Mouse (Mus musculus) 3134 (cell line): Measurements from ENCODE around the gene Efna3.

Experiments used
- DNase-seq: peaks from one replicate; pipeline ENCODE4 v3.0.0-alpha.2; 2011; ENCODE audit warnings: low spot score; ENCODE audit not compliant: insufficient read length; ENCODE audit errors: extremely low read depth

The Efna3 gene

GRCm38 (mm10) chr3:89322514-89323165 lies at the start of gene Efna3:
TSS of gene Efna3 (minus strand) at chr3:89322965.
- peak; percentile 83 for DNase-seq

DNA sequence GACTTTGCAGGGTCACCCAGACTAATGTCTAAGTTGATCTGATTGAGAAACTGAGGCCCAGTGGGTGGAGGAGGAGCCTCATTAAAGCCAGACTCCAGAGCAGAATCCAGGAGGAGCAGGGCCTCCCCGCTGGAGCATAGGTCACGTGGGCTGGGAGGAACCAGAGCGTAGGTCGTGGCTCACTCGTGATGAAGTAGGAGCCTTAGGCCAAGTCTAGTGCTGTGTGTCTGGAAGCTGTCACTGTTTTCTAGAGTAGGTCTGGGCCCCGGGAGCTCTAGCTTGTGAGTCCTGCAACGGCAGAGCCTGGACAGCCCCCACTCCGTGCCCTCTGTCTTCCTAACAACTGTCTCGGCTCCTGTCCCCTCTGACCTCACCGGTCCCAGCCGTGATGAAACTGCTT lies 44.6 kb upstream of the Efna3 start:
- no peak for DNase-seq

GRCm38 (mm10) chr3:89365486-89366414 lies 43.0 kb upstream of the Efna3 start:
- no peak for DNase-seq

- DNase-seq = no peak
These were observed 42.4 kb upstream of the Efna3 start, which contains the start of gene Dcst1 for GRCm38 (mm10) chr3:89365153-89365485. TSS of gene Dcst1 (minus strand) at chr3:89365253.

DNA sequence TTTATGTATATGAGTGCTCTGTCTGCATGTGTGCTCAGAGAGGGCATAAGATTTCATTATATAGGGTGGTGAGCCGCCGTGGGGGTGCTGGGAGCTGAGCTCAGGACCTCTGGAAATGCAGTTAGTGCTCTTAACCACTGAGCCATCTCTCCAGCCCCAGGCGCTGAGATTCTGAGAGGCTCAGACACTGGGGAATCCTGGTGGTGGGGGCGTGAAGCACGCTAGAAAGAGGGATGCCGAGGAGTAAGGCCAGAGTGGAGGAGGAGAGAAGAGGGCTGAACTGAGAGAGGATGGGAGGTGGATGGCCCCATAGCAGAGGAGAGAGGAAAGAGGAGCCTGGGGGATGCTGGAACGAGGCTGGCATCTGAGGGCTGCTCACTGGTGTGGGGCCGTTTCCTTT lies 41.9 kb upstream of the Efna3 start:
- no peak for DNase-seq

DNA sequence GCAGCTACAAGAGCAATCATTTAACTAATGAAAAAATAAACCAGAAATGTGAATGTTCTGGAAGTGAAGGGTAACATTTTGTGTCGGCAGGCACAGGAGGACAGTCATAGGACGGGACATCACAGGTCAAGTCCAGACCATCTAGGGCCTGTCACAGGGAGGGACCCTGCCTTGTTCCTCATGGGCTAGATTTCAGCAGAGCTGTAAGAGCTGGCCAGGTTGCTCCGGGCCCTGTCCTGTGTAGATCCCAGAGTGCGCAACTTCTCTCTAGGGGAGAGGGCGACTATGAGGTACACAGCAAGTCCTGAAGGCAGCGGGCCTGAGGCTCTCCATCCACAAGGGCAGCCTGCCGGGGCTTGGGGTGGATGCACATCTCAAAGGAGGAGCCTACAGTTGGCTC lies 38.9 kb upstream of the Efna3 start, which contains the start of gene Dcst2:
TSS of gene Dcst2 (plus strand) at position 301 of the 400 bp plus-strand sequence.
- DNase-seq = no peak

DNA sequence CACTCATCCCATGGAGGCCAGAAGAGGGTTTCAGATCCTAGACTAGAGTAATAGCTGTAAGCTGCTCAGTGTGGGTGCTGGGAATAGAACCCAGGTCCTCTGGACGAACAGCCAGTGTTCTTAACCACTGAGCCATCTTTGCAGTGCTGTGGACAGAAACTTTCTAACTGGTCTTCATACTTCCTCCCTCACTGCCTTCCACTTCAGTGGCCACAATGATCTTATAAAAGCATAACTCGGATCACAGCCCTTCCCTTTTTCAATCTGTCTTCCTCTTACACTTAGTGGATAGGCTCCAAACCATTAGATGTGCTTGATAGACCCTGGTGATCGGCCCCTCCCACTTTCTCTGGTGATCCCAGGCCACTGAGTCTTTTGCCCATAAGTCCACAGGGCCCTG lies 37.5 kb upstream of the Efna3 start:
- no peak for DNase-seq

GRCm38 (mm10) chr3:89359630-89360029 lies 36.9 kb upstream of the Efna3 start:
- DNase-seq = peak; percentile 67

DNA sequence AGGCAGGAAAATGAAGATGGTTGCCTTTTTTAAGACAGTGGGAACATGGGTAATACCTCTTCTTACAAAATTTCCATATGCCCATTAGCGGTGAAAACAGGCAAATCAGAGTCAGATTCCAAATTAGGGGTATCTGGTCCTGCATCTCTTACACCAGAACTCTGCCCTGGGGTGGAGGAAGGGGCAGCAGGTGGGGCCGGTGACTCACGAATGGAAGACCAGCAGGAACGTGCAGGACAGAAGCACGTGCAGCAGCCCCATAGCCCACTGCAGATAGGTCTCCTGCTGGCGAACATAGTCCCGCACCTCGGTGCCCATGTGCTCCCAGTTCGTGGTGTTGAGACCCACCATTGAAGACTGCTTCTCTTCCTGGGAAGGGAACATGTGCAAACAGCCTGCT lies 33.3 kb upstream of the Efna3 start:
- DNase-seq = no peak

- DNase-seq = no peak
These were observed 32.7 kb upstream of the Efna3 start for GRCm38 (mm10) chr3:89355512-89355902.

DNA sequence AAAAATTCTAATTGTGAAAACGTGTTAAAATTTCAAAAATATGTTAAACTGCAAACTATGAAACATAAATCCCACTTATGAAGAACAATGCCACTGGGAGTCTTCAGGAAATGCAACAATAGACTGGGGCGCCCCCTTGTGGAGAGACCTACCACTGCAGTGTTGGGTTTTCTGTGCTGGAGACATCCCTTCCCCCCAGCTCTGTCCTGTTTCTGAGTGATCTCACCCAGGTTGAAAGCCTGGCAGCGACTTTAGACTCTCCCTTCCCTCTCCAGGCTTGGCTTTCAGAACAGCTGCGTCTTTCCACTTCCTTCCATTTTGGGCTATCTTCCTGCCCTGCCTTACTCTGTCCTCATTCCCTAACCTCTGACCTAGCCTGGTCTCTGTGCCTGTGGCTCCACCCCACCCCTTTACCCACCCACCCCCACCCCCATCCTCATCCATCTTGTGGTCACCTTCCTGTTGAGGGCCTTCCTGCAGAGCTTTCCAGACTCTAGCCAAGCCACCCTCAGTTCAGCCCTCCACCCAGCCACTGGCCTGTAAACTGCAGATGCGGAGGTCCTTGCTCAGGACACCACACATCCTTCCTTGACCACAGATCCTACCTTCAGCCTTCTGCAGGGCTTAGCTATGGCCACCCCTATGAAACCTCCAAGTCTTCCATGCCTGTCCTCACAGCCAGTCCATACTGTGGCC lies 32.2 kb upstream of the Efna3 start:
- peak; percentile 68 for DNase-seq

DNA sequence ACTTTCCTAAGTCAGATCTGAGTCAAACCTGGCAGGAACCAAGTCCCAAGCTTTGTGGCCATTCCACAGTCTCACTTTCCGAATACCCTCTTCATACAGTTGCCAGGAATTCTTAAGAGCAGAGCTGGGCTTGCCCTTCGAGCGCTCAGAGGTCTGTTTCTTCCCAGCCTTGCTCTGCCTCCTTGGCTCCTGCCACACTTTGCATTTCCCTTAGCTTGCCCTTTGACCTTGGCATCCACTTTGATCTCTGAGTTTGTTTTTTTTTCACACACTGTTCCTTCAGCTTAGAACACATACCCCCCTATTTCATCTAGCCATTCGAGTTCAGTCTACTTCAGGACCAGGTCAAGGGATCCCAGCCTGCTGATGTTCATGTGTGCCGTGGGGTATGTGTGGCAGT lies 28.5 kb upstream of the Efna3 start:
- no peak for DNase-seq

GRCm38 (mm10) chr3:89349869-89350501 lies 27.2 kb upstream of the Efna3 start, which contains the start of gene Adam15:
TSS of gene Adam15 (minus strand) at chr3:89349996.
- peak; percentile 92 for DNase-seq

- peak; percentile 76 for DNase-seq
These were observed 26.4 kb upstream of the Efna3 start for GRCm38 (mm10) chr3:89348911-89349868.

- DNase-seq = no peak
These were observed 25.2 kb upstream of the Efna3 start for GRCm38 (mm10) chr3:89347916-89348315.

GRCm38 (mm10) chr3:89346815-89347540 lies 24.2 kb upstream of the Efna3 start:
- DNase-seq = no peak

DNA sequence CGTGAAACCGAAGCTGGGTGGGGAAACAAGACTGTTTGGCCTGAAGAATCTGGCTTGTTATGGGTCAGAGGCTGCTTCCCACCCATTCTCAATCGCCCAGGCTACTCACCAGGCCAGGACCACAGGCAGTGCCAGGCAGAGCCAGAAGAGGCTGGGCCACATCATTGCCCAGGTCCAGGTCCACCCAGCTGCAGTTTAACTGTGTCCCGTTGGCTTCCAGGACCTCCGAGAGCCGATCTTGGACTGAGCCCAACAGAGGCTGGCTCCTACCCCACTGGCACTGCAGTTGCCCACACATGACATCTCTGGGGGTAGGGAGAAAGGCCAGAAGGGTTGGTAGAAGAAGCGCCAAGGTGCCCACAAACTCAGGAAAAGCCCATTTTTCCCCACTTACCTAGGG lies 20.5 kb upstream of the Efna3 start:
- DNase-seq = no peak

DNA sequence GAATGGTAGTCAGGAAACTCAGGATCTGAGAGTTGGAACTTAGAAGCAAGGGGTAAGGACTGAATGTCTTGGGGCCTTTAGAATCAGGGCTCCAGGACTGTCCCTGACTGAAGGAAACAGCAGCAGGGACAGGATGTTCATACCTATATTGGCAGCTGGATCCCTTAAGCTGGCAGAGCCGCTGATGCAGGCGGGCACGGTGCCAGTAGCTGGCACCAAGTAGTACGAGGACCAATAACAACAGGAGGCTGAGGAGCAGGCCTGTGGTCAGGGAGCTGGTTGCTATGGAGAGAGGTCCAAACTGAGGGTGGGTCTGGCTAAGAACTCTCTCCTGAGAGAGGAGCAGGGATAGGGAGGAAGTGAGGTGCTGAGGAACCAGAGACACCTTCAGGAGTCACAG lies 19.0 kb upstream of the Efna3 start:
- no peak for DNase-seq

GRCm38 (mm10) chr3:89340465-89340864 lies 17.7 kb upstream of the Efna3 start:
- DNase-seq = peak; percentile 51
